Mouse (Mus musculus) E14TG2a.4 (cell line): ENCODE measurements around the gene Cerkl.

Experiments used
- CTCF ChIP-seq: conservative IDR thresholded peaks from 2 replicates; pipeline ENCODE4 v1.5.1; 2014; ENCODE audit warnings: low read length
- NANOG ChIP-seq: IDR thresholded peaks from 2 replicates; pipeline ENCODE4 v1.6.1; 2014; ENCODE audit warnings: borderline replicate concordance, low read length, mixed read lengths
- POU5F1 ChIP-seq: IDR thresholded peaks from 2 replicates; pipeline ENCODE4 v1.6.1; 2014; ENCODE audit warnings: low read length, borderline replicate concordance

DNA sequence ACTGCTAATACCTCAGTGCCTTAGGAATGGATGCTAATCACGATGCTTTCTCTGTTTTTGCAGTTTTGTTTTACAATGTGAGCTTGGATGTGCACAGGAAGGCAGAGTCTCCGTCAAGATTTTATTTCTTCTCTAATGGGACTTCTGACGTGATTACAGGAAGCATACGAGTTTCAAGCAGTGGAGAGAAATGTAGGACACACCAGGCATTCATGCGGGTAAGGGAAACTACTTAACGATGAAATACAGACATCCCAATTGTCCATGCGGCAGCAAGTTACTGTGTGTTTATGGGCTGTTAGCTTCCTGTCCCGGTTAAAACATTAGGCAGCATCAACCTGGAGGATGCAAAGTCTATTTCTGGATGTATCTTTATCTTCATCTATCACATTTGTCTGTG is 164.7 kb downstream of the Cerkl start:
- TF ChIP-seq CTCF (no peak), POU5F1 (no peak), NANOG (no peak)
